Mouse (Mus musculus) thymus, postnatal 10 days (tissue): ENCODE data around the gene Hormad1.

Experiments
- DNase-seq, 2 experiments: peaks; one replicate each; pipeline ENCODE4 v3.0.0; 2021; ENCODE audit warnings: low spot score in 2 of 2

The Hormad1 gene

GRCm38 (mm10) chr3:95636072-95636471, 76.6 kb downstream of the Hormad1 start:
- no peak for DNase-seq
